ENCODE assay signal across 8 mouse cellular contexts in genomic region chr3:49093818-49094680, GRCm38 (mm10).
DNase-seq lines count a peak whose midpoint lies in the region; ATAC-seq and TF ChIP-seq lines count a peak whose summit lies in the region.

No protein-coding gene starts in this region.

- H3K4me3 ChIP-seq in embryonic facial prominence, embryonic 10.5 days: no peak overlapping the region
- no peak overlapping the region for H3K4me3 ChIP-seq in heart, embryonic 13.5 days
- H3K4me3 ChIP-seq in kidney, postnatal 0 days (replicated peaks; ENCODE audit: low read depth, low read length): no peak overlapping the region
- H3K4me3 ChIP-seq in liver, postnatal 0 days (ENCODE audit: low read depth, low read length): no peak overlapping the region

- DNase-seq in urinary bladder, adult 18-20 months (ENCODE audit: low spot score in 2 of 2): peak; percentile 10 to 30
- DNase-seq in urinary bladder, postnatal 10 days (ENCODE audit: low spot score): no peak
- DNase-seq in embryonic facial prominence, embryonic 10.5 days (ENCODE audit: low spot score): peak; percentile 67
- DNase-seq in kidney, postnatal 0 days (ENCODE audit: low spot score): peak; percentile 86
- DNase-seq in liver, postnatal 0 days: peak; percentile 20
- DNase-seq in retina, adult 2 months (ENCODE audit: low read depth, low spot score): peak; percentile 32
- DNase-seq in spleen, postnatal 14 days (ENCODE audit: low spot score in 2 of 2): no peak

- 35% methylated on average over 11 of the region's 11 CpGs for WGBS in embryonic facial prominence, embryonic 10.5 days
- 23% methylated on average over 11 of the region's 11 CpGs for WGBS in heart, embryonic 13.5 days
- WGBS in kidney, postnatal 0 days: 27% methylated on average over 11 of the region's 11 CpGs
- WGBS in liver, postnatal 0 days (ENCODE audit: insufficient replicate concordance): 36% methylated on average over 11 of the region's 11 CpGs

- no peak for ATAC-seq in heart, embryonic 13.5 days (ENCODE audit: extremely low read depth, insufficient number of reproducible peaks, low FRiP score, low TSS enrichment)
- ATAC-seq in kidney, postnatal 0 days (replicated peaks; ENCODE audit: low FRiP score, low read depth): peak; percentile 36; the same call in 1 of the 2 replicates
- no peak for ATAC-seq in liver, postnatal 0 days

- peak overlapping the region; percentile 27; the same call in 1 of the 2 replicates for H3K4me2 ChIP-seq in heart, embryonic 13.5 days
- H3K4me2 ChIP-seq in kidney, postnatal 0 days (ENCODE audit: low read length): no peak overlapping the region
- H3K4me2 ChIP-seq in liver, postnatal 0 days (ENCODE audit: low read depth, low read length): no peak overlapping the region

- H3K9me3 ChIP-seq in embryonic facial prominence, embryonic 10.5 days: no peaks in the 10 kb centered on the region
- H3K9me3 ChIP-seq in heart, embryonic 13.5 days: no peaks in the 10 kb centered on the region
- H3K9me3 ChIP-seq in kidney, postnatal 0 days (replicated peaks; ENCODE audit: low read length): no peaks in the 10 kb centered on the region
- no peaks in the 10 kb centered on the region for H3K9me3 ChIP-seq in liver, postnatal 0 days (ENCODE audit: low read length)

- H3K36me3 ChIP-seq in embryonic facial prominence, embryonic 10.5 days (replicated peaks): no peaks in the 10 kb centered on the region
- H3K36me3 ChIP-seq in heart, embryonic 13.5 days: no peaks in the 10 kb centered on the region
- no peaks in the 10 kb centered on the region for H3K36me3 ChIP-seq in kidney, postnatal 0 days (ENCODE audit: insufficient read depth, low read length)
- H3K36me3 ChIP-seq in liver, postnatal 0 days (replicated peaks; ENCODE audit: insufficient read depth, low read length): no peaks in the 10 kb centered on the region

- H3K27ac ChIP-seq in embryonic facial prominence, embryonic 10.5 days (replicated peaks): no peak overlapping the region
- H3K27ac ChIP-seq in heart, embryonic 13.5 days (replicated peaks): no peak overlapping the region
- no peak overlapping the region for H3K27ac ChIP-seq in kidney, postnatal 0 days
- H3K27ac ChIP-seq in liver, postnatal 0 days (ENCODE audit: low read depth): no peak overlapping the region

- peak; percentile 81 for TF ChIP-seq CTCF in kidney, postnatal 0 days (IDR thresholded peaks at IDR 0.05; ENCODE audit: low read depth)
- peak; percentile 68 for TF ChIP-seq CTCF in liver, postnatal 0 days (IDR thresholded peaks at IDR 0.05; ENCODE audit: low read depth)

- no peaks in the 10 kb centered on the region for H3K27me3 ChIP-seq in embryonic facial prominence, embryonic 10.5 days (replicated peaks; ENCODE audit: low read depth, poor library complexity, severe bottlenecking)
- H3K27me3 ChIP-seq in heart, embryonic 13.5 days (replicated peaks): no peaks in the 10 kb centered on the region
- no peaks in the 10 kb centered on the region for H3K27me3 ChIP-seq in kidney, postnatal 0 days (ENCODE audit: insufficient read depth, low read length)
- no peaks in the 10 kb centered on the region for H3K27me3 ChIP-seq in liver, postnatal 0 days (ENCODE audit: insufficient read depth, low read length)

- no peaks in the 10 kb centered on the region for H3K4me1 ChIP-seq in embryonic facial prominence, embryonic 10.5 days
- H3K4me1 ChIP-seq in heart, embryonic 13.5 days: no peaks in the 10 kb centered on the region
- no peaks in the 10 kb centered on the region for H3K4me1 ChIP-seq in kidney, postnatal 0 days (replicated peaks; ENCODE audit: insufficient read depth, low read length)
- no peaks in the 10 kb centered on the region for H3K4me1 ChIP-seq in liver, postnatal 0 days (ENCODE audit: insufficient read depth)

- H3K9ac ChIP-seq in heart, embryonic 13.5 days: no peak overlapping the region
- H3K9ac ChIP-seq in kidney, postnatal 0 days (ENCODE audit: low read depth, low read length): no peak overlapping the region
- no peak overlapping the region for H3K9ac ChIP-seq in liver, postnatal 0 days (replicated peaks)

- no peak for TF ChIP-seq EP300 in liver, postnatal 0 days (IDR thresholded peaks at IDR 0.05; ENCODE audit: low read depth)

Comparison
In these comparisons a context has a peak if more than half of its experiments do, and no peak if none do; other contexts are left out.
1. DNase-seq: peak in urinary bladder, adult 18-20 months (2 of 2), embryonic facial prominence, embryonic 10.5 days (single experiment), kidney, postnatal 0 days (single experiment), liver, postnatal 0 days (single experiment) and retina, adult 2 months (single experiment); none in urinary bladder, postnatal 10 days (single experiment) and spleen, postnatal 14 days (0 of 2).